Mouse (Mus musculus) T-helper 2 cell (primary cell): ENCODE data around the gene Agpat4.

ENCODE experiments used
- in situ Hi-C: fragments of 300-600 bp; cut with MboI, MseI; formaldehyde crosslinking; loops from one replicate; pipeline ENCODE4 v1.15.1; 2025; ENCODE audit warnings: high pct_unique_total_duplicates

Gene Agpat4

GRCm38 (mm10) chr17:12118561-12118925, at the start of gene Agpat4:
Gene Agpat4, plus strand, starts transcription at chr17:12118704.
- in situ Hi-C loops, result loop anchor here (5.0 to 10.0 kb wide), 3 partner anchors 44 to 274 kb away; no protein-coding TSS in a partner anchor

GRCm38 (mm10) chr17:12076816-12077215, 41.7 kb upstream of the Agpat4 start:
- in situ Hi-C loops, result no loop called here

- in situ Hi-C loops, result no loop called here
These were observed 37.6 kb upstream of the Agpat4 start for GRCm38 (mm10) chr17:12080656-12081495.

- in situ Hi-C loops, result no loop called here
These were observed 36.3 kb upstream of the Agpat4 start for GRCm38 (mm10) chr17:12082201-12082600.

- in situ Hi-C loops, result loop anchor here (10.0 kb wide), 2 partner anchors 46 to 1284 kb away; no protein-coding TSS in a partner anchor
These were observed 28.1 kb upstream of the Agpat4 start for GRCm38 (mm10) chr17:12090261-12090927.

GRCm38 (mm10) chr17:12092901-12093564, 25.5 kb upstream of the Agpat4 start:
- in situ Hi-C loops, result loop anchor here (10.0 kb wide), 2 partner anchors 48 to 1282 kb away; no protein-coding TSS in a partner anchor

- in situ Hi-C loops, result loop anchor here (10.0 kb wide), 2 partner anchors 49 to 1281 kb away; no protein-coding TSS in a partner anchor
These were observed 24.5 kb upstream of the Agpat4 start for GRCm38 (mm10) chr17:12094016-12094415.

GRCm38 (mm10) chr17:12094827-12095590, 23.5 kb upstream of the Agpat4 start:
- in situ Hi-C loops, result loop anchor here (10.0 kb wide), 2 partner anchors 50 to 1280 kb away; no protein-coding TSS in a partner anchor

- in situ Hi-C loops, result loop anchor here (10.0 kb wide), 2 partner anchors 55 to 1275 kb away; no protein-coding TSS in a partner anchor
These were observed 19.1 kb upstream of the Agpat4 start for GRCm38 (mm10) chr17:12099415-12099814.

GRCm38 (mm10) chr17:12102326-12102725, 16.2 kb upstream of the Agpat4 start:
- in situ Hi-C loops, result no loop called here

- in situ Hi-C loops, result no loop called here
These were observed 14.7 kb upstream of the Agpat4 start for GRCm38 (mm10) chr17:12103781-12104180.

GRCm38 (mm10) chr17:12104245-12104644, 14.3 kb upstream of the Agpat4 start:
- in situ Hi-C loops, result no loop called here

GRCm38 (mm10) chr17:12104690-12105089, 13.8 kb upstream of the Agpat4 start:
- in situ Hi-C loops, result no loop called here

GRCm38 (mm10) chr17:12106255-12106654, 12.2 kb upstream of the Agpat4 start:
- in situ Hi-C loops, result no loop called here

GRCm38 (mm10) chr17:12113626-12114025, 4.9 kb upstream of the Agpat4 start:
- in situ Hi-C loops, result loop anchor here (10.0 kb wide), 1 partner anchor 269 kb away; no protein-coding TSS in a partner anchor

GRCm38 (mm10) chr17:12115086-12115485, 3.4 kb upstream of the Agpat4 start:
- in situ Hi-C loops, result loop anchor here (5.0 to 10.0 kb wide), 3 partner anchors 47 to 270 kb away; no protein-coding TSS in a partner anchor

GRCm38 (mm10) chr17:12118131-12118530, 373 bp upstream of the Agpat4 start:
- in situ Hi-C loops, result loop anchor here (5.0 to 10.0 kb wide), 3 partner anchors 44 to 273 kb away; no protein-coding TSS in a partner anchor

- in situ Hi-C loops, result loop anchor here (5.0 to 10.0 kb wide), 3 partner anchors 43 to 274 kb away; no protein-coding TSS in a partner anchor
These were observed 580 bp downstream of the Agpat4 start for GRCm38 (mm10) chr17:12118926-12119641.

GRCm38 (mm10) chr17:12119675-12120074, 1.2 kb downstream of the Agpat4 start:
- in situ Hi-C loops, result loop anchor here (5.0 to 10.0 kb wide), 3 partner anchors 43 to 275 kb away; no protein-coding TSS in a partner anchor

GRCm38 (mm10) chr17:12120268-12120667, 1.8 kb downstream of the Agpat4 start:
- in situ Hi-C loops, result no loop called here
